Mouse (Mus musculus) kidney, postnatal 4 days (tissue): ENCODE measurements at regions not wholly inside any gene's neighbourhood (a gene's known extent, or its start where the extent isn't known, plus 50 kb on each side); places are given as distances from the start of the nearest gene placed in this dataset.

Source experiments
- DNase-seq, 2 experiments: peaks; one replicate each; pipeline ENCODE4 v3.0.0; 2021; ENCODE audit warnings: mixed read lengths in 2 of 2

GRCm38 (mm10) chr6:51701253-51702020 is 177.7 kb downstream of the Snx10 start:
- no peak for DNase-seq

DNA sequence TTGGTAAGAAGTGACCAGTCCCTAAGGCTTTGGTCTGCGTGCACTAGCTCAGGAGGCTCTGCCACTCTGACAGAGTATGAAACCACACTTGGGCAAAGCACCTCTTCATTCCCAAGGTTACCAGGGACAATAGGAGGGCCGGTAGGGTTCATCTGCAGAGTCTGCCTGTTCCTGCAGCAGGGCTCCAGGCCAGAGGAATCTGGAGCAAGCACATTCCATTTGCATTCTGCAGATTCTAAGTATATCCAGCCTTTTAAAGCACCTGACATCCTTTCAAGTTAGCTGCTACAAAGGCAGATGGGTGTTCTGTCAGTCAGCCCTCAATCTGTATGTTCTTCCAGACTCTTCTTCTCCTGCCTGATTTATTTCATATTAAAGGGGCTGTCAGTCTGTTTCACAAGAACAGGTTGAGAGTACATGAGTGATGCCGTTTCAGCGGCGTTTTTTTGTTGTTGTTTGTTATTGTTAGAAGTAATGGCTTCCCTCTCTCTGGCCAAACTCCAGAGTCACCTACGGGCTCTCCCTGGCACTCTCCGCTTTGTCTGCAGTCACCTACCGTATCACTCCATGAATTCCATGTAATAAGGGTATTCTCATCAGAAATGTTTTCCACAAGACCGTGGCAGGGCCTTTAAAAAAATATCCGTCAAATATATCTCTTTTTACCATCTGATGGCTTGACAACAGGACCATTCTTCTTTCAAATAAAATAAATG is 178.9 kb downstream of the Snx10 start:
- no peak for DNase-seq

DNA sequence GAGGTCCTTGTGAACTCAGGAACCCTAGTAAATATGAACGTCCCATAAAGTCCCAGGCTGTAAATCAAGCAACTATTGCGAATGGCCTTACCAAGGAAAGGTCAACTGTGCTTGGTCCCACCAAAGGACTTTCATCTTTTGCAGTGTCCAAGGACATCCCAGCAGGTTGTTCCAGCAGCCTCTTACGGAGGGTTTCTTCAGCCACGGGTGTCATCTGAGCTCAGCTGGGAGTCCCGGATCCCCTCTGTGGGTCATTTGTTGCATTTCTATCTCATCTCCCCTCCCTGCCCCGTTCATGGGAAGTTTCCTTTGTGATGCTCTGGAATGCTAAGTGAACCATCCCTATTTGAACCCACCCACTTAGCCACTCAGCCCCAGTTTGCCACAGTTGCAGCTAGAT is 184.3 kb downstream of the Snx10 start:
- no peak for DNase-seq

DNA sequence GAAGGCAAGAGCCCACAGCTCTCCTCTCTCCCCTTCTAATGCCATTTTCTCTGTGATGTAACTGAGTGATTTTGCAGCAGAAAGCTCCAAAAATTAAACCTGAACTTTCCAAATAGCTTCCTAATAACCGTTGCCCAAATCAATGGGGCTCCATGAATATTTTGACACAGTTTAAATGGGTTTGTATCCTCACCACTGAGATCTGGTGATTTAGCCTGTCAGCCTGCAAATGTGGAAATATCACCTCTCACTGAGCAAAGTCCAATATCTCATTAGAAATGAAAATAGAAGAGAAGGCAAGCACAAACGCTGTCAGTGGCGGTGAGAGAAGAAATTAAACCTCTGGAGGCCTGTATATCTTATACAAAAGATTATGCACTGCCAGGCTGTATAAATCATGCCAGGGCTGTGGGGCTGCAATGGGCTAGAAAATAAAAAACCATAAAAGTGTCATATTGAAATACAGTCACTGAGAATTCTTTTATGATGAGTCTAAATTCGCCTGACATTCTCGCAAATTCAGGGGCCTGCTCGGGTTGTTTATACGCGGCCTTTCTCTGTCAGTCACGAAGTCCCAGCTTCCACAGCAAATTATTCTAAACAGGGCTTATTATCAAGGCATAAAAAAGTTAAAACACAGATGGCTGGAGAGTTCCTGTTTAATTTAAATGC is 185.1 kb downstream of the Snx10 start:
- DNase-seq = peak in 1 of 2 experiments; percentile 27

GRCm38 (mm10) chr6:51709340-51710067 is 185.8 kb downstream of the Snx10 start:
- peak; percentile 74 to 76 for DNase-seq

DNA sequence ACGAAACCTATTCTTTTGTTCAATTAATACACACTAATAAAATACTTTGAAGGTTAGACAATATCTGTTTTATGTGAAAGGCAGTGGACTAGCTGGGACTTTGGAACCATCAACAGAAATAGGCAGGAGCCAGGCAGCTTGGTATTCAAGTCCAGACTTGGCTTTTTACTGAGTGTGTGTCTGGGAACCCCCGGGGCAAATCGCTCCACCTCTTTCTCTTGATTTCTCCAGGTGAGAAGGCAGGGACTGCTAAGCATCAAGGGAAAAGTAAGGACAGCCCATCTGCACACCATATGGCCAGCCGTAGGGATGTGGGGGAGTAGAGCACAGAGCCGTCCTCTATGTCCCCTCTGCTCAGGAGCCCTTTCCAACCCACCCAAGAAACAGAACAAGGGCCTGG is 186.5 kb downstream of the Snx10 start:
- DNase-seq = no peak

GRCm38 (mm10) chr6:51710926-51711615 is 187.4 kb downstream of the Snx10 start:
- DNase-seq = peak in 1 of 2 experiments; percentile 25

GRCm38 (mm10) chr6:51711616-51711970 is 187.9 kb downstream of the Snx10 start:
- DNase-seq = no peak

- DNase-seq = no peak
These were observed 191.6 kb downstream of the Snx10 start for GRCm38 (mm10) chr6:51715158-51715840.

- DNase-seq = no peak
These were observed 193.7 kb downstream of the Snx10 start for GRCm38 (mm10) chr6:51717386-51717785.

DNA sequence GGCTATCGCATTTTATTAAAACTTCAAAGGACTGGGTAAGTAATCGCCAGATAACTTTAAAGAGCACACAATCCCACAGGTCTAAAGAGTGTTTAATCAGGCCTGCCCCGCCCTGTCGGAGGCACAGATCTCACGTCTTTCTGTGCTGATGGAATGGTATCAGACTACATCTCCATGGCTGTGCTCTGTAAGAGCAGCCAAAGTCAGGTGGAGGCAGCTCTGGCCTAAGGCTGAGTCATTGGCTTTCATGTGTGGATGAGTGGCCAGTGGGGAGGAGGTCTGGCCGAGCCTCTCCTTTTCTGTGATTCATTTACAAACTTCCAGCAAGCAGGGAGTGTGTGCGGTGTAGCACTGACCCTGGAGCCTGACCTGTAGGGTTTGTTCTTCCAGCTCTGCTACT is 197.0 kb downstream of the Snx10 start:
- DNase-seq = peak; percentile 34 to 63

GRCm38 (mm10) chr6:51723053-51723452 is 199.4 kb downstream of the Snx10 start:
- DNase-seq = peak in 1 of 2 experiments; percentile 25

DNA sequence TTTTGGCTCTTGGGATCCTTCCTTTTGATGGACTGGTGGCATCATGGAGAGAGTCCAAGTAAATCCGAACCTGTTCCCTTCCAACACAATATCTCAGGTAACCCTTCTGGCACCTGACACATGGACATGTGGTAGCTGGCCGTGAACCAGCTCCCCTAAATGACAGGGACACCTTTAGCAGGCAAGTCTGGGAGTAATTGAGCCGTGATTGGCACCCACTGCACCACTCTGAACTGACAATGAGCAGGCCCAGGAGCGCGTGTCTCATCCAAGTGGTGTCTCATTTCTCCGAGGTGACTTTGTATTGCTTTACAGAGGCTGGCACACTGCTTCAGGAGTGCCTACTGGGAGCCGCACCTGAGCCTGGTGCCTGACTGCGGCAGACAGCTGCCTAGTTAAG is 203.5 kb downstream of the Snx10 start:
- no peak for DNase-seq

DNA sequence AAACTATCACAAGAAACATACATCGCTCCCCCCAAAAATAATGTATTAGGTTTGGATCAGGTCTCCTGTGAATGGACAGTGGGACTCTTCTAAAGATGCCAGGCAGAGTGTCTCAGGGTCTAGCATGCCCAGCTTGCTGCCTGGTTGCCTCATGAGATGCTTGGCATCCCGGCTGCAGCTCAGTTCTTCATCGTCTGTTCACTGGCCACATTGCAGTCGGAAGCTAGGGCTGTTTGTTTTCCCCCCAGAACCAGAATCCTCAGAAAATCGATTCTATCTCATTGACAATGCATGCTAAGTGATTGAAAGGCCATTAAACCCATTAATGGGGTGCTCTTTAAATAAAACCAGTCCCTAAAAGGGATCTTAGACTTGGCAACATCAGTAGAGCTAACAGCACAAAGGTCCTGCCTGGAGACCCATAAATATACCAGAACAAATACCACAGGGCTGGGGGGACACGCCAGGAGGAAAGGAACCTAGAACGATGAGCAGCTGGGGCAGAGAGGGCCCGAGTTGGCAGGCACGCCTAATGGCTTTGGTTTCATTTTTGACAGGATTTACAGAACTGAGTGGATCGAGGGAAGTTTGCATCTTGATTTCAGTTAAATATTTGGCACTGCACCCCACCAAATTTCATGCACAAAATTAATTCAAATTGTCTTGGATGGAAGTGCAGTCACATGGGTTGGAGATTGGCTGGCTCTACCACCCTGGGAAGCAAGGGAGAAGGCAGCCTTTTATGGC is 205.3 kb downstream of the Snx10 start:
- DNase-seq = no peak

GRCm38 (mm10) chr6:51730564-51731351 is 207.1 kb downstream of the Snx10 start:
- DNase-seq = no peak

GRCm38 (mm10) chr6:51732298-51732895 is 208.7 kb downstream of the Snx10 start:
- no peak for DNase-seq

DNA sequence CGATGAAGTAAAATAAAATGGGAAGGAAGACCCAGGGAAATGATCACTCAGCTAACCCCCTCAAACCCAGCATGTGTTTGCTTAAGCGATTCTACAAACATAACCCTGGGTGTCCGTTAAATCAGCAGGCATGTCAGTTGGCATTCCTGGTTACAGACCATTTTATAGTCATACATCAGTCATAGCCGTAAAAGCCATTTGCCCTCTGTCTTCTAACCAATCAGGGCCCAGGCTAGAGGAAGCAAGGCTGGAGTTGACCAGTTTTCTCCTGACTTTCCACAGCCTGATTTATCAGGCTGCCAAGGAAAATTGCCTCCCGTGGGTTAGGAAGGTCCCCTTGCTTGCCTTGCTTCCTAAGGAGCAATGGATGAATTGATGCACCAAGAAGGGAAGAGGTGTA is 212.3 kb downstream of the Snx10 start:
- DNase-seq = no peak

DNA sequence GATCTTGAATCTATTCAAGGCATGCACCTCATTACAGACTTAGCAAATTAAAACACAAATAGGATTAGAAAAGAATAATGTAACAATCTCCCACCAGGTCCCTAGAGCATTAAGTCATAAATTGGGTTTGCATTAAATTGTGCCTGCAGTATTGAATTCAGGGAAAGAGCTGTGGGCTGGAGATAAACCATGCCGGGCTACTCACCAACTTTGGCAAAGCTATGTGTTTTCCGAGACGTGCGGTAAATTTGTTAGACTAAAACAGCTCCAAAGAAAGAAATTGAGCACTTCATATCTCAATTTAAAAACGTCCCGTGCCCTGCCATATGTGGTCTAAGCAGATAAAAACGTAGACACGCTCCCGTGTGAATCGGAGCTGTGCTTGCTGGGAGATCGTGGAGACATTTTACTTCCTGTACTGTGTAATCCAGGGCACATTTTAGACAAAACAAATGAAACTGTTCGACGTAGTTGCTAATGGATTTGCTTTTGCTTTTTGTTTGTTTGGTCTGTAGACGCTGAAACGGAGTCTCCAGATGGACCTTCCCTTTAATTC is 219.5 kb downstream of the Snx10 start:
- DNase-seq = no peak

- DNase-seq = no peak
These were observed 220.9 kb downstream of the Snx10 start for GRCm38 (mm10) chr6:51744607-51745006.
